Mouse (Mus musculus) frontal cortex, adult 2 months (tissue): ENCODE results near the gene Wsb1. TPM values are rescaled to one million over a fixed set of nuclear protein-coding genes. Genes with fewer than 3 reads are reported as not detected.

ENCODE experiments used
- polyA plus RNA-seq: library from polyadenylated mRNA; depleted of rRNA; stranded (reverse); fragments of >200 nt; gene quantifications from 2 replicates; pipeline ENCODE4 v1.2.3, GENCODE M21; 2012; rRNA removed

The Wsb1 gene
- polyA plus RNA-seq, 1 experiment: 315 TPM

Other genes with a start within 250 kb of the Wsb1 start
- 47.0 and 55.7 TPM in 2 replicates for gene Ksr1, start 108.3 kb downstream of the Wsb1 start, polyA plus RNA-seq
- not detected in 2 replicates for gene Gm9964, start 42.2 kb upstream of the Wsb1 start, polyA plus RNA-seq
- 35.5 and 39.7 TPM in 2 replicates for gene Nf1, start 85.0 kb upstream of the Wsb1 start, polyA plus RNA-seq
- 114 and 125 TPM in 2 replicates for gene Omg, start 249.4 kb upstream of the Wsb1 start, polyA plus RNA-seq